Mouse (Mus musculus): ENCODE measurements at regions not wholly inside any gene's neighbourhood (a gene's known extent, or its start where the extent isn't known, plus 50 kb on each side); places are given as distances from the start of the nearest gene placed in this dataset.

DNA sequence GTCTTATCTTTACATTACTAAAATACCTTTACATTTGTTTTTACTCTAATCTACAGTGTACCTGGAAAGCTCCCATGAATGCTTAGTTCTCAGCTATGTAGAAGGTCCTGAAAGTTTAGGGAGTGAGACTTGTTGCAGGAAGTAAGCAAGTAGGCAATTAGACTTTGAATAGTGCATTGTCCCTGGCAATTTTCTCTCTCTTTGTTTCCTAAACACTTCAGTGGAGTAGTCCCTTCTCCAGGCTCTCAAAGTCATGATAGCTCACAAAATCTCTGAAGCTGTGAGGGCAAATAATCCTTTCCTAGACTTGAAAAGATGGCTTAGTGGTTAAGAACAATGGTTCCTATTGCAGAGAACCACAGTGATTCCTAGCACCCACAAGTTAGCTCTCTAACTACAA lies 495.2 kb upstream of the 1700015G11Rik start:
- DNase-seq (ENCODE audit: low spot score in 2 of 2): no peak

DNA sequence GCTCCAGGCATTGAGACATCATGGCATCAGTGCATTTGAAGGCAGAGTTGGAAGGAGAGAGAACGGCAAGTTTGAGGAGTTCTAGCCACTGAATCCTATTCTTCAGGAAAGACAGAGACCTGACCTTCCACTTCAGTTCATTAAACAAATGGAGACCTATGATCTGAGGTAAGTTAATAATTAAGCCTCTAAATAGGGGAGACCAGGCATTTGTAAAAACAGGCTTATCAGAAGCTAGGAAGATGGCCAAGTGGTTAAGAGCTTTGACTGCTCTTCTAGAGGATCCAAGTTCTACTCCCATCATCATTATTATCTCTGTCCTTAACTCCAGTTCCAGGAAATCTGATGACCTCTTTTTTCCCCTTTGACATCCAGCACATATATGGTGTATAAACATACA lies 492.5 kb upstream of the 1700015G11Rik start:
- no peak for DNase-seq (ENCODE audit: low spot score in 2 of 2)

- peak in 1 of 2 experiments; percentile 0 for DNase-seq (ENCODE audit: low spot score in 2 of 2)
Measured at GRCm38 (mm10) chr7:52467135-52467534, 451.6 kb upstream of the 1700015G11Rik start.

- DNase-seq (ENCODE audit: low spot score in 2 of 2): no peak
Measured at GRCm38 (mm10) chr7:52466585-52466984, 451.1 kb upstream of the 1700015G11Rik start.
